Mouse (Mus musculus): ENCODE results near the gene Tmtc3. TPM values are rescaled to one million over a fixed set of nuclear protein-coding genes. Genes with fewer than 3 reads are reported as not detected.
A peak's percentile ranks its signal among the peaks of the same experiment; 100 is the strongest.
"Not testable (repeated sequence)": the region's sequence is repeated elsewhere in the genome, so short reads cannot be mapped to it uniquely, and the experiment has no call there.

Tmtc3 gene
- polyA plus RNA-seq, 1 experiment from 2014 or later, result 9.9 TPM

GRCm38 (mm10) chr10:100475040-100475439 lies 12.1 kb downstream of the Tmtc3 start:
- no peak overlapping the region for H3K9ac ChIP-seq
- WGBS, result 60% methylated on average over 3 of the region's 3 CpGs
- no peak overlapping the region for H3K4me2 ChIP-seq (replicated peaks)
- ATAC-seq (ENCODE audit: low FRiP score) (no peak), DNase-seq (ENCODE audit: low spot score) (peak; percentile 25)
- H3K36me3 ChIP-seq (replicated peaks; ENCODE audit: control insufficient read depth, insufficient read depth), result peaks cover 55% of the 10 kb centered on the region
- H3K27ac ChIP-seq, result no peak overlapping the region
- H3K4me3 ChIP-seq (replicated peaks; ENCODE audit: low read length), result no peak overlapping the region
- H3K27me3 ChIP-seq (ENCODE audit: control insufficient read depth, insufficient read depth, low read length), result no peaks in the 10 kb centered on the region
- H3K4me1 ChIP-seq (replicated peaks; ENCODE audit: control insufficient read depth, insufficient read depth, low read length), result no peaks in the 10 kb centered on the region
- H3K9me3 ChIP-seq (ENCODE audit: control insufficient read depth, low read length), result no peaks in the 10 kb centered on the region

- no peak overlapping the region for H3K4me2 ChIP-seq (replicated peaks)
- H3K9me3 ChIP-seq (ENCODE audit: control insufficient read depth, low read length), result no peaks in the 10 kb centered on the region
- peaks cover 50% of the 10 kb centered on the region for H3K36me3 ChIP-seq (replicated peaks; ENCODE audit: control insufficient read depth, insufficient read depth)
- no peaks in the 10 kb centered on the region for H3K4me1 ChIP-seq (replicated peaks; ENCODE audit: control insufficient read depth, insufficient read depth, low read length)
- no peak overlapping the region for H3K9ac ChIP-seq
- H3K27me3 ChIP-seq (ENCODE audit: control insufficient read depth, insufficient read depth, low read length), result no peaks in the 10 kb centered on the region
- H3K4me3 ChIP-seq (replicated peaks; ENCODE audit: low read length), result no peak overlapping the region
- no peak overlapping the region for H3K27ac ChIP-seq
- no peak for ATAC-seq (ENCODE audit: low FRiP score)
- no peak for DNase-seq (ENCODE audit: low spot score)
Measured at GRCm38 (mm10) chr10:100460515-100460914, 26.6 kb downstream of the Tmtc3 start.

- H3K9ac ChIP-seq, result no peak overlapping the region
- DNase-seq (ENCODE audit: low spot score), result no peak
- no peak overlapping the region for H3K4me3 ChIP-seq (replicated peaks; ENCODE audit: low read length)
- H3K4me1 ChIP-seq (replicated peaks; ENCODE audit: control insufficient read depth, insufficient read depth, low read length), result no peaks in the 10 kb centered on the region
- H3K36me3 ChIP-seq (replicated peaks; ENCODE audit: control insufficient read depth, insufficient read depth), result peaks cover 41% of the 10 kb centered on the region
- no peak for ATAC-seq (ENCODE audit: low FRiP score)
- no peak overlapping the region for H3K4me2 ChIP-seq (replicated peaks)
- no peaks in the 10 kb centered on the region for H3K9me3 ChIP-seq (ENCODE audit: control insufficient read depth, low read length)
- H3K27ac ChIP-seq, result no peak overlapping the region
- no peaks in the 10 kb centered on the region for H3K27me3 ChIP-seq (ENCODE audit: control insufficient read depth, insufficient read depth, low read length)
Measured at GRCm38 (mm10) chr10:100449394-100449793, 37.8 kb downstream of the Tmtc3 start.

GRCm38 (mm10) chr10:100427592-100427991 lies 59.6 kb downstream of the Tmtc3 start:
- H3K4me1 ChIP-seq (replicated peaks; ENCODE audit: control insufficient read depth, insufficient read depth, low read length), result no peaks in the 10 kb centered on the region
- ATAC-seq (ENCODE audit: low FRiP score), result no peak
- WGBS, result 92% methylated on average over 2 of the region's 2 CpGs

GRCm38 (mm10) chr10:100415566-100415965 lies 71.6 kb downstream of the Tmtc3 start:
- H3K4me1 ChIP-seq (replicated peaks; ENCODE audit: control insufficient read depth, insufficient read depth, low read length), result no peaks in the 10 kb centered on the region
- H3K27me3 ChIP-seq (ENCODE audit: control insufficient read depth, insufficient read depth, low read length), result no peaks in the 10 kb centered on the region
- H3K9ac ChIP-seq, result no peak overlapping the region
- H3K4me2 ChIP-seq (replicated peaks), result no peak overlapping the region
- no peak for ATAC-seq (ENCODE audit: low FRiP score)
- H3K9me3 ChIP-seq (ENCODE audit: control insufficient read depth, low read length), result no peaks in the 10 kb centered on the region
- H3K4me3 ChIP-seq (replicated peaks; ENCODE audit: low read length), result no peak overlapping the region
- no peak for DNase-seq (ENCODE audit: low spot score)
- H3K36me3 ChIP-seq (replicated peaks; ENCODE audit: control insufficient read depth, insufficient read depth), result no peaks in the 10 kb centered on the region
- no peak overlapping the region for H3K27ac ChIP-seq
- WGBS, result 90% methylated on average over 7 of the region's 7 CpGs

More at GRCm38 (mm10) chr10:100427592-100427991, 59.6 kb downstream of the Tmtc3 start:
- no peak overlapping the region for H3K9ac ChIP-seq
- no peaks in the 10 kb centered on the region for H3K27me3 ChIP-seq (ENCODE audit: control insufficient read depth, insufficient read depth, low read length)
- no peak for DNase-seq (ENCODE audit: low spot score)
- no peak overlapping the region for H3K4me3 ChIP-seq (replicated peaks; ENCODE audit: low read length)
- H3K9me3 ChIP-seq (ENCODE audit: control insufficient read depth, low read length), result no peaks in the 10 kb centered on the region
- no peaks in the 10 kb centered on the region for H3K36me3 ChIP-seq (replicated peaks; ENCODE audit: control insufficient read depth, insufficient read depth)
- H3K4me2 ChIP-seq (replicated peaks), result no peak overlapping the region
- no peak overlapping the region for H3K27ac ChIP-seq

- H3K9me3 ChIP-seq (ENCODE audit: control insufficient read depth, low read length); H3K4me3 ChIP-seq (replicated peaks; ENCODE audit: low read length); H3K36me3 ChIP-seq (replicated peaks; ENCODE audit: control insufficient read depth, insufficient read depth); H3K27me3 ChIP-seq (ENCODE audit: control insufficient read depth, insufficient read depth, low read length); H3K9ac ChIP-seq; DNase-seq (ENCODE audit: low spot score); H3K27ac ChIP-seq; H3K4me1 ChIP-seq (replicated peaks; ENCODE audit: control insufficient read depth, insufficient read depth, low read length); H3K4me2 ChIP-seq (replicated peaks); ATAC-seq (ENCODE audit: low FRiP score): not testable (repeated sequence)
- 89% methylated on average over 6 of the region's 6 CpGs for WGBS
Measured at GRCm38 (mm10) chr10:100402301-100402700, 84.8 kb downstream of the Tmtc3 start.

Other genes starting within 250 kb of the Tmtc3 start
- not detected in 2 replicates for gene Gm4301, start 151.7 kb downstream of the Tmtc3 start, polyA plus RNA-seq (2014; fragmentation: Nextera tagmentation; extraction: Ambion mirVana)
- gene Gm4302, start 146.5 kb downstream of the Tmtc3 start, polyA plus RNA-seq (2014; fragmentation: Nextera tagmentation; extraction: Ambion mirVana), result not detected in 2 replicates
- not detected in 2 replicates for gene Gm4303, start 141.4 kb downstream of the Tmtc3 start, polyA plus RNA-seq (2014; fragmentation: Nextera tagmentation; extraction: Ambion mirVana)
- gene Gm4305, start 136.3 kb downstream of the Tmtc3 start, polyA plus RNA-seq (2014; fragmentation: Nextera tagmentation; extraction: Ambion mirVana), result not detected in 2 replicates
- gene Gm4307, start 126.0 kb downstream of the Tmtc3 start, polyA plus RNA-seq (2014; fragmentation: Nextera tagmentation; extraction: Ambion mirVana), result not detected in 2 replicates
- gene Gm4312, start 104.8 kb downstream of the Tmtc3 start, polyA plus RNA-seq (2014; fragmentation: Nextera tagmentation; extraction: Ambion mirVana), result not detected in 2 replicates
- 6.2 and 7.4 TPM in 2 replicates for gene Cep290, start 208 bp upstream of the Tmtc3 start, polyA plus RNA-seq (2014; fragmentation: Nextera tagmentation; extraction: Ambion mirVana)
- 15.4 and 17.2 TPM in 2 replicates for gene 4930430F08Rik, start 103.1 kb upstream of the Tmtc3 start, polyA plus RNA-seq (2014; fragmentation: Nextera tagmentation; extraction: Ambion mirVana)
- gene 1700017N19Rik, start 103.1 kb upstream of the Tmtc3 start, polyA plus RNA-seq (2014; fragmentation: Nextera tagmentation; extraction: Ambion mirVana), result 0.51 TPM in 1 of 2 replicates, not detected in the other

Measured in hindbrain, embryonic 14.5 days (tissue).